Mouse (Mus musculus) hindbrain, embryonic 11.5 days (tissue): ENCODE data around the gene Vps26c. TPM values are rescaled to one million over a fixed set of nuclear protein-coding genes. Genes with fewer than 3 reads are reported as not detected.
A peak's percentile ranks its signal among the peaks of the same experiment; 100 is the strongest.

Source experiments
- ATAC-seq: fragments of 200-750 bp; cut with Nextera tagmentation; 2 replicates; pipeline ENCODE4 v1.8.0; 2017; ENCODE audit warnings: mild to moderate bottlenecking, moderate TSS enrichment, moderate library complexity; ENCODE audit not compliant: low FRiP score
- DNase-seq: peaks from one replicate; pipeline ENCODE4 v3.0.0-alpha.2; 2015; ENCODE audit warnings: low spot score
- H3K27ac ChIP-seq: fragments of 300-500 bp; sonication (generic); 2 replicates; pipeline ENCODE4 v1.5.1; 2014; ENCODE audit warnings: mild to moderate bottlenecking, low read depth, low read length
- H3K27me3 ChIP-seq: fragments of 300-500 bp; sonication (generic); 2 replicates; pipeline ENCODE4 v1.6.1; 2014; ENCODE audit warnings: mild to moderate bottlenecking, low read length, moderate library complexity, mixed read lengths; ENCODE audit not compliant: control insufficient read depth, insufficient read depth
- H3K36me3 ChIP-seq: fragments of 300-500 bp; sonication (generic); 2 replicates; pipeline ENCODE4 v1.6.1; 2014; ENCODE audit warnings: mild to moderate bottlenecking, low read length, moderate library complexity, mixed read lengths; ENCODE audit not compliant: control insufficient read depth, insufficient read depth
- H3K4me1 ChIP-seq: fragments of 300-500 bp; sonication (generic); replicated peaks from 2 replicates; pipeline ENCODE4 v1.6.1; 2014; ENCODE audit warnings: low read length, mixed read lengths; ENCODE audit not compliant: control insufficient read depth, insufficient read depth
- H3K4me2 ChIP-seq: fragments of 300-500 bp; sonication (generic); replicated peaks from 2 replicates; pipeline ENCODE4 v1.6.1; 2014; ENCODE audit warnings: mild to moderate bottlenecking, low read depth, low read length
- H3K4me3 ChIP-seq: fragments of 300-500 bp; sonication (generic); 2 replicates; pipeline ENCODE4 v1.5.1; 2014; ENCODE audit warnings: low read depth, low read length
- H3K9ac ChIP-seq: fragments of 300-500 bp; sonication (generic); 2 replicates; pipeline ENCODE4 v1.6.1; 2014; ENCODE audit warnings: low read depth, low read length
- H3K9me3 ChIP-seq: fragments of 300-500 bp; sonication (generic); 2 replicates; pipeline ENCODE4 v1.6.1; 2016; ENCODE audit warnings: low read length; ENCODE audit not compliant: control insufficient read depth
- WGBS: fragments of 180-500 bp; shearing (Covaris S2); extraction: QIAGEN DNeasy Blood & Tissue Kit; methylation state at CpG from one replicate; pipeline ENCODE4 v1.1.7; 2014; 5-methylcytosine and 5-hydroxymethylcytosine counted together
- polyA plus RNA-seq: library from polyadenylated mRNA; unstranded; fragments of >200 nt; fragmentation: Nextera tagmentation; extraction: Ambion mirVana; gene quantifications from 2 replicates; pipeline ENCODE4 v1.2.1, GENCODE M21; 2014

Vps26c gene
- 66.8 and 74.2 TPM in 2 replicates for polyA plus RNA-seq

DNA sequence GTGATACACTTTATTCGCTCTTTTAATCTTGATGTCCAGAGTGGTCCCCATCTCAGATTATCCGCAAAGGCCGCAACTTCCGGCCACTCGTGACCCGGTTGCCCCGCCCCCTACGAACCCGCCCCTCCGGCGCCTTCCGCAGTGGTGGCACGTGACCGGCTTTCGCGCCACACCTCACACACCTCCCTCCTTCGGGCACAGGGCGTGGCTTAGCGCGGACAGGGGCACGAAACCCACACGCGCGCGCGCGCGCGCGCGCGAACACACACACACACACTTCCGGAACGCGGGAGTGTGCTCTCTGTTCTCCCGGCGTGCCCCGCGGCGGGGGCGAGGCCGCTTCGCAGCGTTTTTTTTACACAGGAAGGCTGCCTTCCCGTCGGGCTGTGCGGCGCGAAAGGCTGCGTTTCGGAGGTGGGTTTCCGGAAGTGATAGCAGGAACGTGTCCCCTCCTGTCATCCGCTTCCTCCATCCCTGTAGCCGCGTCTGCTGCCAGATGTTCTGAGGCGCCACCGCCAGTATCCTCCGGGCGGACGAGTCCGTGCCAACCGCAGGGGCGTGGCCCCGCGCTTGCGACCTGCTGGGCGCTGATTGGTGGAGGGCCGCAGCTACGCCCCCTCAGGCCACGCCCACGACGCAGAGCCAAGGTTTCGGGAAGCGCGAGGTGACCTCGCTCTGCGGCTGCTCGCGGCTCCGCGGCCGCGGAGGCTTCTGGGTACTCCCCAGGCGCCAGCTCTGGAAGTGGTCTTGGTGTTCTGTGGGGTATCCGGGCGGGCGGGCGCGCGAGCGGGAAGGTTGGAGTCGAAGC is at the start of gene Vps26c:
Vps26c (minus strand) TSS at position 487 of the 808 bp plus-strand sequence.
- no peaks in the 10 kb centered on the region for H3K36me3 ChIP-seq
- peak within 1 kb of the TSS; percentile 94 for H3K27ac ChIP-seq
- under 1% methylated on average over 90 of the region's 93 CpGs for WGBS
- H3K4me1 ChIP-seq = peaks cover 4% of the 10 kb centered on the region; the same call in 1 of the 2 replicates
- no peaks in the 10 kb centered on the region for H3K27me3 ChIP-seq
- DNase-seq = peak; percentile 98
- peak within 1 kb of the TSS; percentile 78 for H3K9ac ChIP-seq
- no peaks in the 10 kb centered on the region for H3K9me3 ChIP-seq
- peak; percentile 94 for ATAC-seq
- peak within 1 kb of the TSS; percentile 86 for H3K4me3 ChIP-seq
- peak within 1 kb of the TSS; percentile 59 for H3K4me2 ChIP-seq

DNA sequence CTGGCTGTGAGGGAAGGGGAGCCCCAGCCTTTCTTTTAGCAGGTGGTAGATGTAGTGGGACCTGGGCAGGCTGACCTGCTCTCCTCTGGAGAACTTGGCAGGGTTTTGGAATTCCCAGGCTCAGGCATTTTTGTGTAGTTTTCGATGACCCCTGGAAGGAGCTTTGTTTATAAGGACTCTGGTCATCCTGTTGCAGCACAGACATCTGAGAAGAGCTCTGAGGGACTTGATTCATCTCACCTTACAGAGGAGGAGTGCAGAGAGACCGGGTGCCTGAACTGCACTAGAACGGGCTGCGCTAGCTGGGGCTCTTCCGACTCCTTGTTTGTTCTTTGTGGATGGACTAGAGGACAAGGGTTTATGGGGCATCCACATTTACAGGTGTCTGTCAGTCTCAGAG is 49.1 kb upstream of the Vps26c start:
- no peaks in the 10 kb centered on the region for H3K27me3 ChIP-seq
- WGBS = 71% methylated on average over 5 of the region's 5 CpGs

DNA sequence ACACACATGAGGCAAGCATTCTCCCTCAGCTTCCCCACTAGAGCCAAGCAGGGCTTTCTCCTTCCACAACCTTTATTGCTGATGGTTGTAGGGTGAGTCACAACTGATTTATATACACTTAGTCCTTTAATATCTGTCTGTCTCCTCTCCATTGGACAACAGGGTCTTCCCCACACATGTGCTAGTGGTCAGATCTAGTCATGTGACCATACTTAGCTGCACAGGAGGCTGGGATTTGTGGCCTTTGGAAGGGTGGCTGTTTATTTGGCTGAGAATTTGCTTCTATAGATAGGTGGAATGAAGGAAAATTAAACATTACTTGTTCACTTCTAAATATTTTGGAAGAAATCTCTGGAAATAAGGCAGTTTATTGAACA is 48.1 kb upstream of the Vps26c start:
- peaks cover 5% of the 10 kb centered on the region for H3K4me1 ChIP-seq
- no peak overlapping the region for H3K9ac ChIP-seq
- no peaks in the 10 kb centered on the region for H3K27me3 ChIP-seq
- no peaks in the 10 kb centered on the region for H3K36me3 ChIP-seq
- no peak overlapping the region for H3K4me2 ChIP-seq
- DNase-seq = no peak
- H3K27ac ChIP-seq = no peak overlapping the region
- H3K4me3 ChIP-seq = no peak overlapping the region
- no peak for ATAC-seq
- no peaks in the 10 kb centered on the region for H3K9me3 ChIP-seq

More for the DNA sequence above, 49.1 kb upstream of the Vps26c start:
- H3K9me3 ChIP-seq = no peaks in the 10 kb centered on the region
- H3K4me3 ChIP-seq = no peak overlapping the region
- ATAC-seq = no peak
- H3K4me1 ChIP-seq = peaks cover 5% of the 10 kb centered on the region
- H3K9ac ChIP-seq = no peak overlapping the region
- H3K36me3 ChIP-seq = no peaks in the 10 kb centered on the region
- no peak for DNase-seq
- no peak overlapping the region for H3K27ac ChIP-seq
- no peak overlapping the region for H3K4me2 ChIP-seq

DNA sequence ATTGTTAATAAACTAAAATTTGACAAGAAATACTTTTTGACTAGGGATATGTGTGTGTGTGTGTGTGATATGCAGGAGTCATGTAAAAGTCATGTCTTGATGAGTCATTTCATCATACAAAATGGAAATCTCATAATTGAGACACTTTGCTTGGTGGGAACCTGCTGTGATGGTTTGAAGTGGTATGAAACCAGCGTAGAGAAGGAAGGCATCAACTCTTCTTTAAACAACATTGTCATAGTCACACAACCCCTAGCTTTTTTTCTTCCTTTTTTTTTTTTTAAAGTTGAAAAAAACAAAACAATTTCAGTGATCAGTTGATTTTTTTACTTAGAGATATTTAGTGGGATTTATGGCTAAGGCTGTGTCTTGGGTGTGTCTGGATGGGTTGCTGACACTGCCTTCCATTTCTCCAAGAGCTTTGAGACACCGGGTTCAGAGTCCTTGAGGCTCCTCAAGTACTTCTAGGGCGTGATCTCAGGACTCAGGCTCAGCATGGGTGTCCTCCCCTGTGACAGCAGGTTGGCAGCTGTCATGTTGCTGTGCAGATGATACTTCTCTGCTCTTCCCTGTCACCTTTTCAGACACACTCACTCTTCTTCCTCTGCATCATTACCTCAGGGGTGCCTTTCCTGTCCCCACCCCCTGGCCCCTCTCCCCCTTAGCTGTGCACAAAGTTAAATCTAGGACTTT is 47.5 kb upstream of the Vps26c start:
- Histone ChIP-seq H3K36me3 (no peaks in the 10 kb centered on the region), H3K27me3 (no peaks in the 10 kb centered on the region), H3K9me3 (no peaks in the 10 kb centered on the region), H3K27ac (no peak overlapping the region), H3K4me1 (peaks cover 5% of the 10 kb centered on the region), H3K9ac (no peak overlapping the region), H3K4me3 (no peak overlapping the region), H3K4me2 (no peak overlapping the region)
- no peak for DNase-seq
- no peak for ATAC-seq
- WGBS = 88% methylated on average over 3 of the region's 3 CpGs

DNA sequence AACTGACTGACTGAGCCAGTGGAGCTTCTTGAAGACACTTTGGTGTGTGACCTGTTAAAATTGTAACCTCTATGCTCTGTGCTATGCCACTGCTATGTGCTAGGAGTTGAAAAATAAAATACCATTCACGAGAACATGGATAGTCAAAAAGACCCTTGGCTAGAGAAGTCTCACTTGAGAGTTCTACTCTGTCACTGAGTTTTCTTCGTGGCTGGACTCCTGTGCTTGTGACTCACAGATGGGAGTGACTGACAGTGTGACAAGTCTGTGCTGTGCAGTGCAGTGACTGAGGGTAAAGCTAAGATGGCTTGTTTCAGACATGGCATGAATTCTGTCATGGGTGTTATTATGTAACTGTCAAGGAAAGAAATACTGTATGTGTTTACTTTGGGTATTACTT is 45.8 kb upstream of the Vps26c start:
- DNase-seq (no peak), ATAC-seq (no peak)
- 51% methylated on average over 2 of the region's 2 CpGs for WGBS
- Histone ChIP-seq H3K4me1 (peaks cover 5% of the 10 kb centered on the region), H3K4me2 (no peak overlapping the region), H3K9me3 (no peaks in the 10 kb centered on the region), H3K4me3 (no peak overlapping the region), H3K27me3 (no peaks in the 10 kb centered on the region), H3K27ac (no peak overlapping the region), H3K36me3 (no peaks in the 10 kb centered on the region), H3K9ac (no peak overlapping the region; the same call in 1 of the 2 replicates)

DNA sequence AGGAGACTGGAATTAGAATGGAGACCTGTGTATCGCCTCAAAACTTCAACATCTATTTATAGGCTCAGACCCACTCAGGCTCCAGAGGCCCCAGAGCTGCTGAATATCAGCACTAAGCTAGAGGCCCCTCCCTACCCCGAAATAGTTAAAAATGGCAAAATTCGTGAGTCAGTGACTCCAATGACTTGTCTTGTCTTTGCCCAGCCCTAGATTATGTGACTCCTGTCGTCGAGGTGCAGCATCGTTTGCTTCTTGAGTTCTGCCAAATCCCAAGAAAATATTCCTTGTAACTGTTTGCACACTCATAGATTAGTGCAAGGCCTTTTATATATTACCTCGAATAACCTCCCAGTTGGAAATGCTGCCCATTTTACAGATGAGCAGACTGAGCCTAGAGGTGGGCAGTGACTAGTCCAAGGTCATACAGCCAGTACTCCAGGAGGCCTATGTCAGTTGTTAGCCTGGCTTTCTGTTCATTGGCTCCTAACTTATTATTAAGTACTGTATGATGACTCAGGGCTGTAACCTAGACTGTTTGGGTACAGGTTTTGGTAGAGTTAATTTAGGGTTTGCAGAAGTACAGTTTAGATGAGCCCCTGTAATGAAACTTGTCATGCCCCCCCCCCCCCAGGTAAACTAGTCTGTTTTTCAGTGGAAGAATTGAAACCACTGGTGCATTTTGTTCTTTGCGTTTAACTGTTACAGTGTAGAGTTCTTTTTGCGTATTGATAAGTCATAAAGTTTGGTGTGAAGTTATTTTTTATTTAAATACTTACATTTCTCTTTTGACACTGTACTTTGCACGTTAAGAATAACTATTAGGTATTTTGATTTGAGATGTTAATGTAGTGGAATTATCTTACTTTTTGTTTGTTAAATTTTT is 44.7 kb upstream of the Vps26c start:
- DNase-seq (peak; percentile 39), ATAC-seq (no peak)
- Histone ChIP-seq H3K27ac (peak overlapping the region; percentile 100), H3K4me3 (peak overlapping the region; percentile 92), H3K27me3 (no peaks in the 10 kb centered on the region), H3K9me3 (no peaks in the 10 kb centered on the region), H3K4me1 (peaks cover 5% of the 10 kb centered on the region), H3K36me3 (no peaks in the 10 kb centered on the region), H3K9ac (peak overlapping the region; percentile 96), H3K4me2 (peak overlapping the region; percentile 74)
- 31% methylated on average over 10 of the region's 10 CpGs for WGBS

DNA sequence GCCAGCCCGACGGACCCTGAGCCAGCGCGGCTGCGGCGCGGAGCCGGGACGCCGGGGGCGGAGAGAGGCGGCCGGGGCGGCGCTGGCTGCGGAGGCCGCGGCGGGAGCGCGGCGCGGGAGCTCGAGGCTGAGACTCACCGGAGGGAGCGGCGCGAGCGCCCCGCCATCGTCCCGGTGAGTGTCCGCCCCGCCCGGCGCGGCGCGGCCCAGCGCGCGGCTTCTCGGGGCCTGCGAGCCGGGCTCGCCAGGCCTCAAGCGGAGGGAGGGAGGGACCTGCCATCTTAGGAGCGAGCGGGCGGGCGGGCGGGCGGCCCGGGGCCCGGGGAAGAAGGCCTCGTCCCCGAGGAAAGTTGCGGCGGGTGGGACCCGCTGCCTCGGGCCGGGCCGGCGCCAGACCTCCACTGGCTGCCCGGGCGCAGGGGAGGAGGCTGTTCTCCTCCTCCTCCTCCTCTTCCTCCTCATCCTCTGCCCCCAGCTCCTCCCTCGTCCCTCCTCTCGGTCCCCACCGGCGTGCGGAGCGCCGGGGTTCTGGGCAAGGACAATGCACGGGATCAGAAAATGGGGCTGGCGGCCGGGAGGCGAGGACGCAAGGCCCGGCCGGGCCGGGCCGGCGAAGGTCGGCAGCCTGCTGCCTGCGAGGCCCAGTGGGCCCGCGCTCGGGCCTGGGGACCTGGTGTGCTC is 43.9 kb upstream of the Vps26c start:
- Histone ChIP-seq H3K27ac (peak overlapping the region; percentile 100), H3K9me3 (no peaks in the 10 kb centered on the region), H3K4me1 (peaks cover 5% of the 10 kb centered on the region), H3K4me3 (peak overlapping the region; percentile 92), H3K4me2 (peak overlapping the region; percentile 74), H3K9ac (peak overlapping the region; percentile 96), H3K27me3 (no peaks in the 10 kb centered on the region), H3K36me3 (no peaks in the 10 kb centered on the region)
- WGBS = 1% methylated on average over 31 of the region's 88 CpGs
- peak; percentile 28 for ATAC-seq
- peak; percentile 63 for DNase-seq
